Mouse (Mus musculus): ENCODE data around the gene Zfp738. TPM values are rescaled to one million over a fixed set of nuclear protein-coding genes. Genes with fewer than 3 reads are reported as not detected.
A peak's percentile ranks its signal among the peaks of the same experiment; 100 is the strongest.
"Not testable (repeated sequence)": the region's sequence is repeated elsewhere in the genome, so short reads cannot be mapped to it uniquely, and the experiment has no call there.

Gene Zfp738
- polyA plus RNA-seq, 2 experiments = 1.6 to 1.8 TPM

DNA sequence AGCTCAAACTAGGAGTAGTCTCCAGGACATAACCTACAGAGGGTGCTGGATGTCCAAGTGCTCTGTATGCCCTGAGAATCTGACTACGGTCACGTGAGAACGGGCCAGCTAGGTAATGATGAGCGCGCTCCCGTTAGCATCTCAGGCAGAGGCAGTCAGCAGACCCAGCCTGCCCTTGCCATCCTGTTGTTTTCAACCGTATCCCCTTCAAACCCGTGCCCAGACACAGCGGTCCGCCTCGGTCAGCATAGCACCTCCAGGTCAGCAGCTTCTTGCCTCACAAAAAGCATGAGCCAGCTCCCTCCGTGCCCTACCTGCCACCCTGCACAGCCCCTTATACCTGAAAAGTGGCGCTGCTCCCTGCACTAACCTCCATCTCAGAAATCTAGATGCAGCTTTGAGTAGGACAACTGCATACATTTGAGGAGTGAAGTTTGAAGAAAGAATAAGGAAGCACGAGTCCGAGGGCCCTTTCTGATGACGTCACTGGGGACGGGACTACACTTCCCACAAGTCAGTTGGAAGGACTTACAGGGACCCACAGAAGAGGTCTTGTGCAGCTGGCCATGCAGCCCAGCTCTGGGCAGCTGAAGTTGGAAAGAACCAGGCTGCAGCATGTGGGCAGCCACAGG lies 37.1 kb upstream of the Zfp738 start:
- ATAC-seq (ENCODE audit: insufficient read depth) = peak; percentile 93
- Histone ChIP-seq H3K4me1 (replicated peaks; ENCODE audit: control insufficient read depth in 2 of 2, insufficient read depth in 2 of 2, low read length in 1 of 2) (0 out of 4 replicates have a peak, but pooled peaks cover 2 to 5% of the 10 kb centered on the region in 2 experiments), H3K27me3 (ENCODE audit: control insufficient read depth, insufficient read depth, low read length) (no peaks in the 10 kb centered on the region), H3K9me3 (ENCODE audit: control insufficient read depth, low read length) (no peaks in the 10 kb centered on the region), H3K9ac (replicated peaks) (peak overlapping the region; percentile 81), H3K27ac (no peak overlapping the region), H3K36me3 (replicated peaks; ENCODE audit: control insufficient read depth, insufficient read depth, low read depth) (no peaks in the 10 kb centered on the region), H3K4me2 (ENCODE audit: low read depth) (peak overlapping the region; percentile 70), H3K4me3 (ENCODE audit: insufficient read depth in 1 of 2, low read depth in 2 of 2, low read length in 2 of 2) (peak overlapping the region; percentile 78 to 98)
- WGBS (ENCODE audit: insufficient replicate concordance) = 1% methylated on average over 17 of the region's 17 CpGs
- no peak for TF ChIP-seq CTCF (IDR thresholded peaks at IDR 0.05; ENCODE audit: low read depth)
- TF ChIP-seq EP300 (IDR thresholded peaks at IDR 0.05; ENCODE audit: low read depth) = no peak
- peak; percentile 69 to 75 (median 74) for DNase-seq (ENCODE audit: low read depth in 3 of 3, low spot score in 3 of 3)

DNA sequence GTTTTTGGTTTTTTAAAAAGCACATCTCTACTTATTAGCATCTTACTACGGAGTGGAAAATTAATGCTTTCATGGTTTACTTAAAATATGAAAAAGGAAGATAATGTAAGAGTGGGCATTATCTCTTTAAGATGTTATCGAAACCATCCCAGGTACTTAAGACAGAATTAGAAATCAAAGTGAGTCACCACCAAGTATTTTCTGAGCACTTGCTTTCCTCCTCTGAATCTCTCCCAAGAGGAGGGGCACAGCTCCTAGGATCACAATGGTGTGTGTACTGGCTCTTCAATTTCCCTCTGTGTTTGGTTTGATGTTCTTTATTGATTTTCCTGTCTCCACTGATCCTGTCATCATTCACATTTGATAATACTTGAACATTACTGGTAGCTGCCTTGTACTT lies 3.0 kb downstream of the Zfp738 start:
- WGBS (ENCODE audit: insufficient replicate concordance) = 53% methylated on average over 2 of the region's 2 CpGs
- DNase-seq (ENCODE audit: low read depth in 3 of 3, low spot score in 3 of 3); H3K9ac ChIP-seq (replicated peaks): not testable (repeated sequence)

DNA sequence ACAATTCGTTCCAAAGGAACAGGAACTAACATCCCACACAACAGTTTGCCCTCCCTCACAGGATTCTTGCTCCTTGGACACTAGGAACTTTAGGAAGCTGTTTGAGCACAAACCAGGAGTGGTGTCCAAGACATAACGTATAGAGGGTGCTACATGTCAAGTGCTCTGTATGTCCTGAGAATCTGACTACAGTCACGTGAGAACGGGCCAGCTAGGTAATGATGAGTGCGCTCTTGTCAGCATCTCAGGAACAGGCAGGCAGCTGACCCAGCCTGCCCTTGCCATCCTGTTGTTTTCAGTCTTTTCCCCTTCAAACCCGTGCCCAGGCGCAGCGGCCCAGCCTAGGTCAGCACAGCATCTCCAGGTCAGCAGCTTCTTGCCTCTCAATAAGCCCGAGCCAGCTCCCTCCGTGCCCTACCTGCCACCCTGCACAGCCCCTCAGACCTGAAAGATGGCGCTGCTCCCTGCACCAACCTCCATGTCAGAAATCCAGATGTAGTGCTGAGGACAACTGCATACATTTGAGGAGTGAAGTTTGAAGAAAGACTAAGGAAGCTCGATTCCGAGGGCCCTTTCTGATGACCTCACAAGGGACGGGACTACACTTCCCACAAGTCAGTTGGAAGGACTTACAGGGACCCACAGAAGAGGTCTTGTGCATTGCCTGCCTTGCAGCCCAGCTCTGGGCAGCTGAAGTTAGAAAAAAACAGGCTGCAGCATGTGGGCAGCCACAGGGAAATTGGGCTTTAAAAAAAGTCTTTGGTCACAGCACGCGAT lies 3.7 kb downstream of the Zfp738 start:
- peak; percentile 58 to 61 (median 59) for DNase-seq (ENCODE audit: low read depth in 3 of 3, low spot score in 3 of 3)
- Histone ChIP-seq H3K9ac (replicated peaks) (peak overlapping the region; percentile 66), H3K4me3 (ENCODE audit: insufficient read depth in 1 of 2, low read depth in 2 of 2, low read length in 2 of 2) (peak overlapping the region; percentile 70 to 88), H3K4me2 (ENCODE audit: low read depth) (peak overlapping the region; percentile 61)
- WGBS (ENCODE audit: insufficient replicate concordance) = 14% methylated on average over 16 of the region's 16 CpGs
- ATAC-seq (ENCODE audit: insufficient read depth) = peak; percentile 98
- not testable (repeated sequence) for H3K9me3 ChIP-seq (ENCODE audit: control insufficient read depth, low read length); H3K4me1 ChIP-seq (replicated peaks; ENCODE audit: control insufficient read depth in 2 of 2, insufficient read depth in 2 of 2, low read length in 1 of 2); H3K27me3 ChIP-seq (ENCODE audit: control insufficient read depth, insufficient read depth, low read length); H3K27ac ChIP-seq; H3K36me3 ChIP-seq (replicated peaks; ENCODE audit: control insufficient read depth, insufficient read depth, low read depth)
- peak; percentile 34; the same call in 1 of the 2 replicates for TF ChIP-seq CTCF (IDR thresholded peaks at IDR 0.05; ENCODE audit: low read depth)

More for the DNA sequence above, 3.0 kb downstream of the Zfp738 start:
- not testable (repeated sequence) for ATAC-seq (ENCODE audit: insufficient read depth); H3K27ac ChIP-seq; H3K9me3 ChIP-seq (ENCODE audit: control insufficient read depth, low read length); H3K27me3 ChIP-seq (ENCODE audit: control insufficient read depth, insufficient read depth, low read length); H3K36me3 ChIP-seq (replicated peaks; ENCODE audit: control insufficient read depth, insufficient read depth, low read depth); H3K4me1 ChIP-seq (replicated peaks; ENCODE audit: control insufficient read depth in 2 of 2, insufficient read depth in 2 of 2, low read length in 1 of 2)
- Histone ChIP-seq H3K4me2 (ENCODE audit: low read depth) (peak overlapping the region; percentile 61), H3K4me3 (ENCODE audit: insufficient read depth in 1 of 2, low read depth in 2 of 2, low read length in 2 of 2) (peak overlapping the region; percentile 70 to 88; a peak in 3 of 4 replicates)

DNA sequence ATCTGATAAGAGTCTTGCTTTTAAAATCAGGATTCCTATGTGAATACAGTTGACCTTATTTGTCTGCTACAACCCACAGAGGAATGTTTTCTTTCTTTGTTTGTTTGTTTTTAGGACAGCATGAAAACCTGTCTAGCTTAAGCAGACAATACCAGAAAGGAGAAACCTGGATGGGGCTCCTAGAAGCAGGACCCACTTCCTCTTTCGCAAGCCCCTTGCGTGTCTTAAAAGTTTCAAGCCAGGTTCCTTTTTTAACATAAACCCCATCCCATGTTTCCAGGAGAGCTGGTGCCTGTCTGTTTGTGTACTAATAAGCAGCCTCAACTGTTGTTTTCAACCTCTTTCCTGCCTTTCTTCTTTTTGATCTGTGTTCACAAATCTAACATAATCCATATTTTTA lies 12.0 kb downstream of the Zfp738 start:
- Histone ChIP-seq H3K4me3 (ENCODE audit: insufficient read depth in 1 of 2, low read depth in 2 of 2, low read length in 2 of 2) (no peak overlapping the region), H3K27ac (no peak overlapping the region), H3K9ac (replicated peaks) (no peak overlapping the region), H3K9me3 (ENCODE audit: control insufficient read depth, low read length) (no peaks in the 10 kb centered on the region), H3K27me3 (ENCODE audit: control insufficient read depth, insufficient read depth, low read length) (no peaks in the 10 kb centered on the region), H3K36me3 (replicated peaks; ENCODE audit: control insufficient read depth, insufficient read depth, low read depth) (no peaks in the 10 kb centered on the region), H3K4me2 (ENCODE audit: low read depth) (no peak overlapping the region), H3K4me1 (replicated peaks; ENCODE audit: control insufficient read depth in 2 of 2, insufficient read depth in 2 of 2, low read length in 1 of 2) (no peaks in the 10 kb centered on the region)
- ATAC-seq (ENCODE audit: insufficient read depth) (no peak), DNase-seq (ENCODE audit: low read depth in 3 of 3, low spot score in 3 of 3) (no peak)
- TF ChIP-seq CTCF (IDR thresholded peaks at IDR 0.05; ENCODE audit: low read depth) (no peak), EP300 (IDR thresholded peaks at IDR 0.05; ENCODE audit: low read depth) (no peak)
- 52% methylated on average over 2 of the region's 2 CpGs for WGBS (ENCODE audit: insufficient replicate concordance)

DNA sequence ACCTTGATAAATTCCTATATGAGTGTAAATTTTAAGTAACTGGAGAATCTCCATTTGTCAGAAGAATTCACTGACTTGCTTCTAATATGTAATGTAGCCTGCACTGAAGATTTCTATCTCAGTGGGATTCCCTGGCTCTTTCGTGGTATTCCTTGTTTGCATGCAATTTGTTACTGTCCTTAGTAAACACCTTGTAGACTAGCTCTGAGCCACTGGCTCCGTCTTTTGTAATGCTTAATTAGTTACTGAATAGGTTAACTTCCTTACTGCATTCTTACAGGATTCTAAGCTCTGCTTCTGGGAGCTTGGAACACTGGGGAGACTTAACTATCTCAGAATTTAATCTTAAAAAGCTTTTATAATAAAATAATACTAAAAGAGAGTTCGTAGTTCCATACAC lies 34.4 kb downstream of the Zfp738 start:
- 45% methylated on average over 3 of the region's 3 CpGs for WGBS (ENCODE audit: insufficient replicate concordance)
- no peak for DNase-seq (ENCODE audit: low read depth in 3 of 3, low spot score in 3 of 3)
- Histone ChIP-seq H3K9me3 (ENCODE audit: control insufficient read depth, low read length) (no peaks in the 10 kb centered on the region), H3K27me3 (ENCODE audit: control insufficient read depth, insufficient read depth, low read length) (no peaks in the 10 kb centered on the region), H3K36me3 (replicated peaks; ENCODE audit: control insufficient read depth, insufficient read depth, low read depth) (no peaks in the 10 kb centered on the region), H3K9ac (replicated peaks) (no peak overlapping the region), H3K4me1 (replicated peaks; ENCODE audit: control insufficient read depth in 2 of 2, insufficient read depth in 2 of 2, low read length in 1 of 2) (no peaks in the 10 kb centered on the region), H3K4me2 (ENCODE audit: low read depth) (no peak overlapping the region), H3K4me3 (ENCODE audit: insufficient read depth in 1 of 2, low read depth in 2 of 2, low read length in 2 of 2) (no peak overlapping the region), H3K27ac (no peak overlapping the region)
- ATAC-seq (ENCODE audit: insufficient read depth) = no peak
- TF ChIP-seq CTCF (IDR thresholded peaks at IDR 0.05; ENCODE audit: low read depth) (no peak), EP300 (IDR thresholded peaks at IDR 0.05; ENCODE audit: low read depth) (no peak)
